Mouse (Mus musculus) lung, adult 18-20 months (tissue): Measurements from ENCODE around the gene Fam76b.

Experiments
- DNase-seq, 2 experiments: peaks; one replicate each; pipeline ENCODE4 v3.0.0; 2022; ENCODE audit warnings: mixed read lengths in 2 of 2

Gene Fam76b

DNA sequence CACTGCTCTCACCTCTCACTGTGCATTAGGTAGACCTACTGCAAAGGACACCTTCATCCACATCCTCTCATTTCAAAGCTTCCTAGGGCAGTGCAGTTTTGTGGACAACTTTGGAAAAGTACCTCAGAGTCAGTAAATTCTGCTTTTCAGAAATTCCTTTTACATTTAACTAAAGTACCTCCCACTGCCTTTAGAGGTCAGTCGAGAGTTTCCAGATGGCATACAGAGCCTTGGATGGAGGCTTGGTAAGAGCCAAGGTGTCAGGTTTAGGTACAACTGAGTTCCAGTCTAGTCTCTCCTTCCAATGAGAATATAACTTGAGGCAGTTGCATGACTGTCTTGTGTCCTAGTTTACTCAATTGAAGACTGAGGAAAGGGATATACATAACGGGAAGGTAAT is 46.8 kb downstream of the Fam76b start:
- no peak for DNase-seq

DNA sequence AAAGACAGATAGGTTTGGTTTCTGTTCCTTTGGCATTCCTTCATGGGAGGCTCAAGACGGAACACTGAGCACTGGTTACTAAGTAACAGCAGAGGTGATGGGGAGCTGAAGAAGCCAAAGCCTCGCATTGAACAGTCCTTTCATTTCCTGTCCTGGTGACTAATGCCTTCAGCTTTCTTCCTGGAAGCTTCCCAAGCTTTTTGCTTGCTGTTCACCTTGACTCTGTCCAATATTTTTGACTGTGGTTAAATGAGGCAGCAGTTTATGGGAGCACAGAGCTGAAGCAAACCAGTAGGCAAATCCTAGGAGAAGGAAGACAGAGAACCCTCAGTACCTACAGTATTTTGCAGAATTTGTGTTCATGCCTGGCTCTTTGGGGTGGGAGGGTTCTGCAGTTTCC is 47.8 kb downstream of the Fam76b start:
- DNase-seq, result no peak

DNA sequence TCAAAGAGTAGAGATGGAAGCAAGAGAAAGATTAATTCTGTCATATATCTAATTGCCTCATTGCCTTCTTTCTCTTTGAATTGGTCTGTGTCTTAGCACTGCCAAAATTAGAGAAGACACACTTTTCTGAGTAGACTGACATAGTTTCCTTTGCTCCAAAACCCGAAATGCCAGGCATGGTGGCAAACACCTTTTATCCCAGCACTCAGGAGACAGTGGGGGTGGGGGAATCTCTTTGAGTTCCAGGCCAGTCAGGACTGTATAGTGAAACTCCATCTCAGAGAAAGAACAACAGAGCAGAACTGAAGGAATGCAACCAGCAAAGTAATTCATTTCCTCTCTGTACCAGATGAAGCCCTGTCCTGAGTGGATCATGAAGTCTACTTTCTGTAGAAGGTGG is 53.2 kb downstream of the Fam76b start:
- no peak for DNase-seq

DNA sequence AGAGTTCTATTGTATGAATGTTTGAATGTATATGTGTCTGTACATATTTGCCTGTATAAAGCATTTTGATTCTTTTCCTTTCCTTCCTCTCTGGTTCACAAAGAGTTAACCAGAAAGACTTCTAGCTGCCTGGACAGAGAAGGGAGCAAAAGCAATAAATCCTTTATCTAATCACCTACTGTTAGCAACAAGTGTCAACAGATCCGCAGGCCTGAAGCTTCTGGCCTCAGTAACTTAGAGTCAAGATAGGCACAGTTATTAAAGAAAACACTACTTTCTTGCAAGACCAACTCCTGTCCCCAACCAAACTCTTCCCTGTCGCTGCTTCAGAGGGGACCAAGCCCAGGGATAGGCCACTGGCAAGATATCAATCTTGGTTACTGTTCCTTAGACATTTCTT is 55.0 kb downstream of the Fam76b start:
- no peak for DNase-seq

DNA sequence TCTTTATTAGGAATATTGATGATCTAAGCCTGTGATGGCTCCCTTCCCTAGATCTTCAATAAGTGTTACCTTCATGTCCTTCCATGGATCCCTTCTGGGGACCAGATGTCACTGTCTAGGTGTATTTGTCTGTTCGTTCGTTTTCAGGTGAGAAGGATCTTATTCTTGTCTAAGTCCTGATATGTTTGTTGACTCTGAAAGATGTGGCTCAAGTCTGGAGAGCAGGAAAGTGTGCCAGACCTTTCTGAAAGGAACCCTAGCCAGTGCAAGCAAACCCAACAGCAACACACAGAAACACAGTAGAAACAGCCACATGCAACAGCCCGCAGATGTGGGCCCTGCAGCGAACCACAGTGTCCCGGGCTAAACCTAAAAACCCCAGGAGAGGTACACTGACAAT is 61.5 kb downstream of the Fam76b start:
- no peak for DNase-seq

DNA sequence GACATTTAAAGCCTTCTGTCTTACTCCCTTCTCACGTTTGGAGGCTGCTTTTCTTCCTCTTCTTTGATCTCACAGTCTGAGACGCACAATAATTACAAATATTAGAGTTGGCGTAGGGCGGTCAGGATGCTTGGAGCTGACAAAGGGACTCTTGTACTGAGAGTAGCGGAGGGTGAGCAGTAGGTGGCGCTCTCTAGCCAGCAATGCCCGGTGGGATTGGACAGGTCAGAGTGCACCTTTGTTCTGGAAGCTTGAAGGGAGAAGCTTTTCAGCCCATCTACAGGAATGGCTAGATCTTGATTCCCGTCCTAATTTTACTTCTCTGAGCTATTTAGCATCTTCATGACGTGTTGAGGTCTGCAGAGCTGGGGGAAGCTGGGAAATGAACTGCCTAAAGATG is 62.1 kb downstream of the Fam76b start:
- peak; percentile 68 to 70 for DNase-seq

DNA sequence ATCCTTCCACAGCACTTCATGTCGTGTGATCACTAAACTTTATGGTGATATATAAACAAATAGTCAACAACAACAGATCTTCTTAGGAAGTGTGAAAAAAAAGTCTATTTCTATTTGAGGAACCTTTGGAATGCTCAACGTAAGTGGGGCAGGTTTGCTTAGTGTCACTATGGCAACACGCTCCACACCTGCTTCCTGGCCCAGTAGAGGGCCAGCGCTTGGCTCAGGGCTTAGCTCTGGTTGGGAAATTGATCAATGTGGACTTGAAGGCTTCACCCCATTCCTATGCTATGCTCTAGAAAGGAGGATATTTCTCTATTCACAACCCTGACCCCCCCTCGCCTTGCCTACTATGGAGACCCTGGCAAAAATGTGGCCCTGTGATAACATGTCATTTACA is 62.7 kb downstream of the Fam76b start:
- DNase-seq, result peak; percentile 14 to 47

DNA sequence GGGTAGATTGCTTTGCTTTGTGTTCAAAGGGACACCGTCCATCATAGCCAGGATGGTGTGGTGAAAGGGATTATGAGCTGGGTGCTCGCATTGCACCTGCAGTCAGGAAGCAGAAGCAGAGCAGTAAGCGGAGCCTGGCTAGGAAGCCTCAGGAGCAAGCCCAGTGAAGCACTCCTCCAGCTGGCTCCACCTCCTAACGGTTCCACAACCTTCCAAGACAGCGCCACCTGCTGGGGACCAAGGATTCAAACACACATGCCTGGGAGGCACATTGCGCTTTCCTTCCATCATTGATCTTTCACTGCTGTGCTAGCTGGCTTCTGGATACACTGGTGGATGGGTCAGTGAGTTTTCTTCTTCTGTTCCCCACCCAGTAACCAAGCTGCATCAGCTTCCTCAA is 64.4 kb downstream of the Fam76b start:
- no peak for DNase-seq

DNA sequence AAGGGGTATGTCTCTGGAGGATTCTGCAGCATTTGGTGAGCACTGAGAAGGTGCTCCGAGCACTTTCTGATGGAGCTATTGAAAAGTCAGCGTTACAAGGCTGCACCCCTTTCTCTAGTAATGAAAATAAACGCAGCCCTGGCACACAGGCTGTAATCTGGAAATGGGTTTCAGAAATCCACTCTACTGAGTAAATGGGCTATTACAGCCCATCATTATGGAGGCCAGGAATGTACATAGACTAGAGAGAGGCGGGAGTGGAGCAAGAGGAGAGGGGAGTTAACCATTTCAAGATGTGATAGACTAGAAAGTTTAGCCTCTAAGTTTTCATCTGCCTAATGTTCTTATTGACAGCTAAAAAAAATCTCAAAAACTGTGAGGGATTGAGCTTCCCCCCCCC is 65.5 kb downstream of the Fam76b start:
- DNase-seq, result no peak

DNA sequence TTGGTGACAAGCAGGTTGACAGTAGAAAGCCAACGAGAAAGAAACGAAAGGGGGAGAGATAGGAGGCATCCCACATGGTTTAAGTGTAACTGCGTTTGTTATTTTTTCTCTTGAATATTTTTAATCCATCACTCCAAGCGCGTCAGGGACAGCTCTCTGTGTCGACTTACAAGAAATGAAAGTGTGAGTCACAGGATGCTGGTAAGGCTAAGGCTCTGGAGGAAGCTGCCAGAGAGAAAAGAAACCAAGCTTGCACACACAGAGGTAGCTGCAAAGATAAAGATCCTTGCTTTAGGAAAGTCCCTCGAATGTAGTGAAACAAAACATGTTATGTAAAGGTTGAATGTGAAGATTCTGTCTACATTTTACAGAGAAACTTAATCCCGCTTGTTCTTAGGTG is 67.0 kb downstream of the Fam76b start:
- no peak for DNase-seq

DNA sequence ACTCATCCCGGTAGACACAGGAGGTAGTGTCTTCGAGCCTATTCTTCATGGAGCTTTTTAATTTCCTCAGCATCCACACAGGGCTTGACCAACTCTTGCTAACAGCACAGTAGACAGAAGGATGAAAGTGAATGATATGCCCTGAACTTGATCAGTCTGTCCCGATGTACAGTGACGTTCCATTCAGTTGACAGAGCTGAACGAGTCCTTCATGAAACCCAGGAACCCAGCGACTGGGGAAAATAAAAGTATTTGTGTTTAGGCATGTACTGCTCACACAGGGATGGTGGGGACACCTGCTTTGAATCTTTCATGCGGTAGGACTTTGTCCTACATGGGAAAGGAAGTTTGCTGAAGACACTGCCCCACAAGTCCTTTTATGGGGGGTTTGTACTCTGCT is 67.4 kb downstream of the Fam76b start:
- DNase-seq, result no peak

DNA sequence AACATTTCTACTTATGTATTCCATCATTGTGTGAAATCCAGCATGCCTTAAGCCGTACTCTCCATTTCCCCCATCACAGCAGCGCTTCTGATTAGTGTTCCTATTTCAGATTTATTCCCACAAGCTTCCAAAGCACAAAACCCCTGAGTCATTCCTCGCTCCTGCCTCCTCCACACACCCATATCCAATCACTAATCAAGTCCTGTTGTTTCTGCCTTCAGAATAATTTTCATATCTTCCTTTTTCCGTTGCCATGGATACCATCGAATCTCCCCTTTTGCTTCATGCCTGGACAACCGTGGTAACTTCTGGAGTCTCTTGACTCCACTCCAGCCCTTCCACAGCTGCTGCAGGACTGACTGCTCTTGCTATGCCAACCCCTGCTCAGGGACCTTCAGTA is 68.5 kb downstream of the Fam76b start:
- DNase-seq, result no peak

DNA sequence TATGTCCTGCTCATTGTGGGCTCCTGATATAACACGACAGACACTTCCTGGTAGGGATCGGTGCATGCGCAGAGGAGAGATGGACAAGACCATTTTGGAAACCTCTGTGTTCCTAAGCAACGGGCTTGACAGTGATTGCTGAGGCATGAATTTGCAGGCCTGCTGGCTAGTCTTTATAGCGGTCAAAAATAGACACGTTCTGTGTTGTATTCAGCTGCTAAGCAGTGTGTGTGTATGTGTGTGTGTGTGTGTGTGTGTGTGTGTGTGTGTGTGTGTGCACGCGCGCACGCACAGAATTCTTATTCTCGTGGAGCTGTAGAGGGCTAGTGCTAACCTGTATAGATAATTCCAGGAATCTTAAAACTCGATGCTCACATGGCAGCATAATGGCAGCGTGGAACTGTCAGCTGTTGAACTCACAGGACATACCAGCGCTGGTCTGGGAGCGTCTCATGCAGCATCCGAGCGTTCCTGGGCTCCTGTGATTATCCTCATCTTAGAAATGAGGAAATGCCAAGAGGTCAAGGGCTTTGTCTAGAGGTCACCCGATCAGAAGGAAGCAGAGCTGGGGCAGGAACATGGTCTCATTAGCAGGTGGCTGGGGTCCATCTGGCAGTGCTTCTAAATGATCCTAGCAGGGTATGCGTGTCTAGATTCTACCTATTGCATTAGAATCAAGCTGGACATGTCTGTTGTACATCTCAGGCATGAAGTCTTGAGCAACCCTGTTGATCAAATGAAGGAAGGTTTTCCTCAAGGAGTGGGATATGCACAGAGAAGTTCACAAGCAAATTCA is 71.2 kb downstream of the Fam76b start:
- DNase-seq, result no peak

DNA sequence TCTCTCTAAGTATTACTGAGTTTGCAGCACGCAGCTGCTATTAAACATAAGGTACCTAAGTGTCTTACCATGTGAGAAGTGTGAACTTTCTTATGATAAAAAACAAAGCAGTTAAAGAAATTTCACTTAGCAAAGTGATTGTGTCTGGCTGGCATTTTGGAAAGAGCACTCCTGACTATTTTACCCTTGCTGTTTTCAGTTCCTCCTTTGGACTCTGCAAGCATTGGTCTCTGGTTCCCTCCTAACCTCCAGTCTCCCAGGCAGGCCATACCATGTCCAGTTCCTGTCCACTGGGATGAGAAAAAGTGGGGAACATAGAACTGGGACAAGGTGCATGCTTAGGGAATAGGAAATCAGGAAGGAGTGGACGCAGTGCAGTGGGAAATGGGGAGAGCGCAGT is 74.5 kb downstream of the Fam76b start:
- DNase-seq, result no peak

DNA sequence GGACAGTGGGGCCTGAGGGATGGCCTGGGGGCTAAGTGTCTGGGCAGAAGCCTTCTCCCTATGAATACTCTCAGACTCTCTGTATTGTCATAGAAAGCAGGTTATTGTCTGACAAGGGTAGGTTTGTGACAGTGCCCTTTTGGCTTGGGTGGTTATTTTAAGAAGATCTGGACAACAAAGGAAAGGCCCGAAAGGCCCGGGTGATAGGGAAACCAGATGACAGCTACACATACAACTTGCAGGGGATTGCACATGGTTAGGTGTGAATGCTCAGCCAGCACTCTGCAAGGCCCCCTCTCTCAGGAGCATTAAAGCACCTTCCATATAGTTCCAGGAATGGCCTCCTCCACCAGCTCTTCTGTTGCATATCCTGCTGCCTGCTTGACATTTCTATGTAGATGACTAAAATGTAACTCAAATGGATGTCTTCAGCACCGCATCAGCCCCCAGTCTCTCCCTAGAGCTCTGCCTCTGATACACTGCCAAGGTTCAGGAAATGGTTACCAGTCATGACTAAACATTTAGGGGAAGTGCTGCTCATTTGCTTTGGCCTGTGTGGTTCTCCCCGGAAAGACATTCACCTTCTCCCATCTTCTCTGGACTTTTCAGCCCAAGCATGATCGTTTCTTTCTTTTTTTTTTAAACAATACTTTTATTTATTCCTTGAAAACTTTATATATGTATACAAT is 76.7 kb downstream of the Fam76b start:
- DNase-seq, result no peak
